Mouse (Mus musculus) embryonic facial prominence, embryonic 15.5 days (tissue): ENCODE measurements around the gene Baz2b. TPM values are rescaled to one million over a fixed set of nuclear protein-coding genes. Genes with fewer than 3 reads are reported as not detected.

Experiments
- ATAC-seq: fragments of 200-750 bp; cut with Nextera tagmentation; 2 replicates; pipeline ENCODE4 v1.8.0; 2017; ENCODE audit warnings: low read depth, moderate TSS enrichment; ENCODE audit not compliant: insufficient number of reproducible peaks, low FRiP score, low TSS enrichment
- H3K27ac ChIP-seq: fragments of 300-500 bp; sonication (generic); replicated peaks from 2 replicates; pipeline ENCODE4 v1.5.1; 2015; ENCODE audit warnings: mild to moderate bottlenecking, inconsistent platforms
- H3K27me3 ChIP-seq: fragments of 300-500 bp; sonication (generic); 2 replicates; pipeline ENCODE4 v1.6.1; 2015; ENCODE audit warnings: inconsistent platforms
- H3K36me3 ChIP-seq: fragments of 300-500 bp; sonication (generic); 2 replicates; pipeline ENCODE4 v1.6.1; 2015; ENCODE audit warnings: mild to moderate bottlenecking, inconsistent platforms
- H3K4me1 ChIP-seq: fragments of 300-500 bp; sonication (generic); 2 replicates; pipeline ENCODE4 v1.6.1; 2015; ENCODE audit warnings: inconsistent platforms
- H3K4me2 ChIP-seq: fragments of 300-500 bp; sonication (generic); replicated peaks from 2 replicates; pipeline ENCODE4 v1.6.1; 2015; ENCODE audit warnings: mild to moderate bottlenecking, inconsistent platforms
- H3K4me3 ChIP-seq: fragments of 300-500 bp; sonication (generic); replicated peaks from 2 replicates; pipeline ENCODE4 v1.5.1; 2015; ENCODE audit warnings: mild to moderate bottlenecking, inconsistent platforms
- H3K9ac ChIP-seq: fragments of 300-500 bp; sonication (generic); 2 replicates; pipeline ENCODE4 v1.6.1; 2015; ENCODE audit warnings: inconsistent platforms
- H3K9me3 ChIP-seq: fragments of 300-500 bp; sonication (generic); replicated peaks from 2 replicates; pipeline ENCODE4 v1.6.1; 2016; ENCODE audit warnings: inconsistent platforms
- WGBS: fragments of 180-500 bp; shearing (Covaris S2); methylation state at CpG from one replicate; pipeline ENCODE4 v1.1.7; 2015; 5-methylcytosine and 5-hydroxymethylcytosine counted together
- polyA plus RNA-seq: library from polyadenylated mRNA; unstranded; fragments of >200 nt; fragmentation: Nextera tagmentation; extraction: Ambion mirVana; gene quantifications from 2 replicates; pipeline ENCODE4 v1.2.1, GENCODE M21; 2015

The Baz2b gene
- polyA plus RNA-seq, 1 experiment from 2014 or later = 58.1 TPM

- no peak overlapping the region for H3K4me3 ChIP-seq
- H3K4me1 ChIP-seq = peaks cover 18% of the 10 kb centered on the region; the same call in 1 of the 2 replicates
- no peak overlapping the region for H3K27ac ChIP-seq
- no peak overlapping the region for H3K4me2 ChIP-seq
- no peaks in the 10 kb centered on the region for H3K9me3 ChIP-seq
- H3K27me3 ChIP-seq = no peaks in the 10 kb centered on the region
- ATAC-seq = no peak
- WGBS = 65% methylated on average over 6 of the region's 6 CpGs
- no peak overlapping the region for H3K9ac ChIP-seq
- no peaks in the 10 kb centered on the region for H3K36me3 ChIP-seq
These were observed 11.6 kb upstream of the Baz2b start for GRCm38 (mm10) chr2:60221236-60221635.

DNA sequence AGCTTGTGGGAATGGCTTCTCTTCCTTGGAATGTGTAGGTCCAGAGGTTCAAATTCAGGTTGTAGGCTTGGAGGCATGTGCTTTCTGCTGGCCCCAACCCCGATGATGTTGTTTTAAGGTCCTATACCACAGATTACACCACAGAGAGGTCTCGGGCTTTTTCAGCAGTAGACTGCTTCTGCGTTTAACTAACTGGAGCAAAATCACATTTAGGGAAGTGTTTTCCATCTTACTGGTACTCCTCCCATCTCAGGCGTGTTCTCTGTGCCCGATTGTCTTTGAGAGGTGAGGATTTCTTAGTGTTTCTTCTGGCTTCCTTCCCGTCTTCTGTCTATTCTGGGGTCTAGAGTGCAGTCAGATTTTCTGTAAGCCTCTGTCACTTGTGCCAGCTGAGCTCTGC, 8.0 kb upstream of the Baz2b start:
- H3K4me1 ChIP-seq = peaks cover 18% of the 10 kb centered on the region
- no peak overlapping the region for H3K4me2 ChIP-seq
- H3K4me3 ChIP-seq = no peak overlapping the region
- H3K27ac ChIP-seq = no peak overlapping the region
- no peaks in the 10 kb centered on the region for H3K27me3 ChIP-seq
- no peaks in the 10 kb centered on the region for H3K36me3 ChIP-seq
- 84% methylated on average over 6 of the region's 6 CpGs for WGBS
- ATAC-seq = no peak
- H3K9me3 ChIP-seq = no peaks in the 10 kb centered on the region
- no peak overlapping the region for H3K9ac ChIP-seq

DNA sequence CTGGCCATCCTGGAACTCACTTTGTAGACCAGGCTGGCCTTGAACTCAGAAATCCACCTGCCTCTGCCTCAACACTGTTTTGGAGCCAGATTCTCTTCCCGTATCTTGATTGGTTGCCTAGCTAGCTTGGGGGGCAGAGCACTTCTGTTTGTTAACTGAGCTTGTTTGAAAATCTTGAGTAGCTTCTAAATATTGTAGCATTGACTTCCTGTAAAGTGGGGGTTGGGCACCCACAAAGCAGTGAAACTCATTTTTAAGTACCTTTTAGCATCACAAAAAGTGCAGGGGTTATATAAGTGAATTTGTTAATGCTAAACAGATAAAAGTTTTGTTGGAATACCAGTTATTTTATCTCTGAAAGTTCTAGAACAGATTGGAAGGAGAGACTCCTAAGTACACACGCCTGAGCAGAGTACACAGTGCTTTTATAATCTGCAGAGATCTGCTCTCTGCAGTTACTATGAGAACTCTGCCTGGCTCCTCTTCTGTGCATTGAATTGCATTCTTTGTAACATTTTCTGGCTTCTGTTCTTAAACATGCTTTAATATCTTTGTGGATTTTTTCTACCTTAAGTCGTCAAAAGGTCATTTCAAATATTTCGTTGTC, 7.0 kb upstream of the Baz2b start:
- Histone ChIP-seq H3K4me2 (no peak overlapping the region), H3K9ac (no peak overlapping the region), H3K36me3 (0 out of 2 replicates have a peak, but pooled peaks cover 3% of the 10 kb centered on the region), H3K27me3 (no peaks in the 10 kb centered on the region), H3K4me3 (no peak overlapping the region), H3K9me3 (no peaks in the 10 kb centered on the region), H3K27ac (no peak overlapping the region), H3K4me1 (peaks cover 24% of the 10 kb centered on the region)
- WGBS = 79% methylated on average over 4 of the region's 4 CpGs
- no peak for ATAC-seq

- Histone ChIP-seq H3K36me3 (0 out of 2 replicates have a peak, but pooled peaks cover 5% of the 10 kb centered on the region), H3K4me1 (peaks cover 27% of the 10 kb centered on the region), H3K27ac (no peak overlapping the region), H3K27me3 (no peaks in the 10 kb centered on the region), H3K4me3 (no peak overlapping the region), H3K9ac (no peak overlapping the region), H3K4me2 (no peak overlapping the region), H3K9me3 (no peaks in the 10 kb centered on the region)
- 92% methylated on average over 2 of the region's 2 CpGs for WGBS
- ATAC-seq = no peak
These were observed 5.0 kb upstream of the Baz2b start for GRCm38 (mm10) chr2:60214683-60215082.

GRCm38 (mm10) chr2:60212488-60212887, 2.8 kb upstream of the Baz2b start:
- H3K36me3 ChIP-seq = 0 out of 2 replicates have a peak, but pooled peaks cover 5% of the 10 kb centered on the region
- ATAC-seq = no peak
- H3K9me3 ChIP-seq = no peaks in the 10 kb centered on the region
- H3K4me1 ChIP-seq = peaks cover 34% of the 10 kb centered on the region
- no peak overlapping the region for H3K27ac ChIP-seq
- H3K27me3 ChIP-seq = no peaks in the 10 kb centered on the region
- H3K4me3 ChIP-seq = no peak overlapping the region
- no peak overlapping the region for H3K9ac ChIP-seq
- no peak overlapping the region for H3K4me2 ChIP-seq

DNA sequence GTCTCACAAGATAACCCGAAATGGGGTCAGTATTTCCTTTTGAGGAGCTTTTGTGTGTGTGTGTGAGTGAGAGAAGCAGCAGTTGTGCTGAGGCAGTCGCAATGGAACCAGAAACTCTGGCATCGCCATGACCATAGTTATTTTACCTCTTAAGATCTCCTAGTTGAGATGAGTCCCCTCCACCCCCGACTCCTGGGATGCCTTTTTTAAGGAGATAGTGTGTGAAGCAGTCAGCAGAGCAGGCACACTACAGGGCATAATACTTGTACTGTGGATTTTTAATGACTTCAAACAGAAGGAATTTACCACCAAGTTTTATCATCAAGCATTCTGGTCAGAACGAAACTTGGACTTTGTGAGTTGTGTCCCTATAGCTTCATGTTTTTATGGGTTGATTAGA, 1.2 kb upstream of the Baz2b start:
- Histone ChIP-seq H3K36me3 (peaks cover 9% of the 10 kb centered on the region; the same call in 1 of the 2 replicates), H3K4me3 (peak overlapping the region; percentile 89), H3K9me3 (no peaks in the 10 kb centered on the region), H3K27me3 (no peaks in the 10 kb centered on the region), H3K4me2 (peak overlapping the region; percentile 56), H3K27ac (peak overlapping the region; percentile 39; the same call in 1 of the 2 replicates), H3K4me1 (peaks cover 23% of the 10 kb centered on the region), H3K9ac (peak overlapping the region; percentile 87)
- ATAC-seq = no peak
- WGBS = 15% methylated on average over 5 of the region's 5 CpGs

- peaks cover 23% of the 10 kb centered on the region for H3K4me1 ChIP-seq
- under 1% methylated on average over 25 of the region's 35 CpGs for WGBS
- peaks cover 16% of the 10 kb centered on the region; the same call in 1 of the 2 replicates for H3K36me3 ChIP-seq
- ATAC-seq = no peak; the same call in 1 of the 2 replicates
- H3K9me3 ChIP-seq = no peaks in the 10 kb centered on the region
- H3K4me2 ChIP-seq = peak overlapping the region; percentile 50
- H3K27me3 ChIP-seq = no peaks in the 10 kb centered on the region
- peak overlapping the region; percentile 89 for H3K4me3 ChIP-seq
- H3K9ac ChIP-seq = peak overlapping the region; percentile 87
- H3K27ac ChIP-seq = peak overlapping the region; percentile 91
These were observed 472 bp downstream of the Baz2b start for GRCm38 (mm10) chr2:60209122-60209611.

- Histone ChIP-seq H3K36me3 (peaks cover 11% of the 10 kb centered on the region; the same call in 1 of the 2 replicates), H3K4me3 (no peak overlapping the region), H3K4me1 (peaks cover 9% of the 10 kb centered on the region), H3K27me3 (no peaks in the 10 kb centered on the region), H3K27ac (no peak overlapping the region), H3K9me3 (no peaks in the 10 kb centered on the region), H3K9ac (no peak overlapping the region), H3K4me2 (no peak overlapping the region)
- WGBS = 71% methylated on average over 6 of the region's 6 CpGs
- ATAC-seq = no peak
These were observed 3.8 kb downstream of the Baz2b start for GRCm38 (mm10) chr2:60205795-60206194.

- no peak overlapping the region for H3K27ac ChIP-seq
- H3K4me2 ChIP-seq = no peak overlapping the region
- H3K36me3 ChIP-seq = peaks cover 11% of the 10 kb centered on the region; the same call in 1 of the 2 replicates
- WGBS = 77% methylated on average over 6 of the region's 6 CpGs
- H3K27me3 ChIP-seq = no peaks in the 10 kb centered on the region
- H3K4me3 ChIP-seq = no peak overlapping the region
- ATAC-seq = no peak
- peaks cover 8% of the 10 kb centered on the region for H3K4me1 ChIP-seq
- H3K9ac ChIP-seq = no peak overlapping the region
- no peaks in the 10 kb centered on the region for H3K9me3 ChIP-seq
These were observed 5.5 kb downstream of the Baz2b start for GRCm38 (mm10) chr2:60204162-60204561.

DNA sequence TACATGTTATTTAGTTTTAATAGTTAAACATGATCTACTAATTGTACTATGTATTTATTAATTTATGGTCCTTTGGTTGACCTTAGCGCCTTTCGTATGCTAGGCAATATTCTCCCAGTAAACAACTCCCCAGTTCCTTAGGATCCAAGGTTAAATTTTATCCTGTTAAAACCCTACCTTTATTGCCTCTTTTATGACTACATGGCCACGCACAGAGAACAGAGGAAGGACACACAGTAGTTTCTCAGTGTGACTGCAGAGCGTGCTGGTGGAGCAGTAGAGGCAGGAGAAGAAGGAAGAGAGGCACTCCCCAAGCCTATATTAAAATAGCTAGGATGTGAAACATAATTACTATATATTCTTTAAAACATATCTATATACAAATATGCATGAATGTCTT, 5.9 kb downstream of the Baz2b start:
- no peaks in the 10 kb centered on the region for H3K27me3 ChIP-seq
- peaks cover 11% of the 10 kb centered on the region; the same call in 1 of the 2 replicates for H3K36me3 ChIP-seq

DNA sequence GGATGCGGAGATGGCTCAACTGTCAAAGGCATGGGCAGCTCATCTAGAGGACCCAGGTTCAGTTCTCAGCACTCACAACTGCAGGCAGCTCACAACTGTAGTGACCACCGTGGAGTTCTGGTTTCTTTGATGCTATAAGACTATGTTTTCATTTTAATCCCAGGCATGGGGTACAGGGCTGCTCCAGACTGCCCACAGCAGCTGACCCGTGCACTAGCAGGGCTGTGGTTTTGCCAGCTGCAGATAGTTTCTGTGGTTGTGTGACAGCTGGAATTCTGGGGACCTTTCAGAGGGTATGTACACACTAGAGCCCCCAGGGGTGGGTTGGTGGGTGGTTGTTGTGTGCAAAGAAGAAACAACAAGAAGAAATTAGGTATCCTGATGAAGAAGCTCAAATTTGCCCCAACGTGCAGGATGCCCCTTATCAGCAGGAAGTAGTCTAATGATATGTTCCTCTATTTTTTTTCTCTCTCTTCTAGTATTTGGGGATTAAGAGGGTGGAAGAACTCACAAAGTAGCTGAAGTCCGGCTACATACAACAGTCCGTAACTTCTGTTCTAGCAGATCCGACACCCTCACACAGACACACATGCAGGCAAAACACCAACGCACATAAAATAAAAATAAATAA, 6.6 kb downstream of the Baz2b start:
- whole genome bisulfite sequencing = 84% methylated on average over 8 of the region's 8 CpGs
- no peak for ATAC-seq
- Histone ChIP-seq H3K27me3 (no peaks in the 10 kb centered on the region), H3K9ac (no peak overlapping the region), H3K4me3 (no peak overlapping the region), H3K36me3 (peaks cover 11% of the 10 kb centered on the region; the same call in 1 of the 2 replicates), H3K4me2 (no peak overlapping the region), H3K9me3 (no peaks in the 10 kb centered on the region), H3K4me1 (peaks cover 4% of the 10 kb centered on the region), H3K27ac (no peak overlapping the region)

More for the DNA sequence above, 5.9 kb downstream of the Baz2b start:
- WGBS = 91% methylated on average over 4 of the region's 4 CpGs
- no peak overlapping the region for H3K9ac ChIP-seq
- no peaks in the 10 kb centered on the region for H3K9me3 ChIP-seq
- no peak overlapping the region for H3K27ac ChIP-seq
- H3K4me1 ChIP-seq = peaks cover 8% of the 10 kb centered on the region
- ATAC-seq = no peak
- no peak overlapping the region for H3K4me3 ChIP-seq
- H3K4me2 ChIP-seq = no peak overlapping the region
